Mouse (Mus musculus) 3T3-L1 (cell line): ENCODE results near the gene 3110040M04Rik.
"Not testable (repeated sequence)": the region's sequence is repeated elsewhere in the genome, so short reads cannot be mapped to it uniquely, and the experiment has no call there.

Source experiments
- DNase-seq: peaks from one replicate; pipeline ENCODE4 v3.0.0-alpha.2; 2015; ENCODE audit warnings: low read depth, low spot score

The 3110040M04Rik gene

GRCm38 (mm10) chr1:151192739-151193138 lies 11.2 kb upstream of the 3110040M04Rik start:
- DNase-seq: not testable (repeated sequence)

GRCm38 (mm10) chr1:151195986-151196385 lies 7.9 kb upstream of the 3110040M04Rik start:
- DNase-seq: not testable (repeated sequence)

GRCm38 (mm10) chr1:151196690-151197089 lies 7.2 kb upstream of the 3110040M04Rik start:
- not testable (repeated sequence) for DNase-seq

GRCm38 (mm10) chr1:151198120-151198519 lies 5.8 kb upstream of the 3110040M04Rik start, which contains the start of gene Gm47995:
Gene Gm47995, plus strand, starts transcription at chr1:151198448.
- DNase-seq: not testable (repeated sequence)

- not testable (repeated sequence) for DNase-seq
Measured at GRCm38 (mm10) chr1:151200620-151201019, 3.3 kb upstream of the 3110040M04Rik start.

GRCm38 (mm10) chr1:151202771-151203170 lies 1.1 kb upstream of the 3110040M04Rik start:
- DNase-seq: not testable (repeated sequence)

GRCm38 (mm10) chr1:151208493-151208892 lies 4.6 kb downstream of the 3110040M04Rik start:
- not testable (repeated sequence) for DNase-seq

- DNase-seq: not testable (repeated sequence)
Measured at GRCm38 (mm10) chr1:151208944-151209343, 5.0 kb downstream of the 3110040M04Rik start.

- not testable (repeated sequence) for DNase-seq
Measured at GRCm38 (mm10) chr1:151209824-151210355, 6.0 kb downstream of the 3110040M04Rik start, which contains the start of gene Gm47996. Gene Gm47996, plus strand, starts transcription at chr1:151210131.

GRCm38 (mm10) chr1:151211666-151212065 lies 7.7 kb downstream of the 3110040M04Rik start:
- DNase-seq: not testable (repeated sequence)

GRCm38 (mm10) chr1:151214862-151215261 lies 10.9 kb downstream of the 3110040M04Rik start:
- DNase-seq: no peak

- DNase-seq: no peak
Measured at GRCm38 (mm10) chr1:151215985-151216384, 12.1 kb downstream of the 3110040M04Rik start.

GRCm38 (mm10) chr1:151216417-151216816 lies 12.5 kb downstream of the 3110040M04Rik start:
- no peak for DNase-seq

- no peak for DNase-seq
Measured at GRCm38 (mm10) chr1:151219045-151219444, 15.1 kb downstream of the 3110040M04Rik start.

GRCm38 (mm10) chr1:151220098-151220497 lies 16.2 kb downstream of the 3110040M04Rik start:
- no peak for DNase-seq

- no peak for DNase-seq
Measured at GRCm38 (mm10) chr1:151222561-151223267, 18.8 kb downstream of the 3110040M04Rik start.

GRCm38 (mm10) chr1:151223377-151223776 lies 19.5 kb downstream of the 3110040M04Rik start:
- DNase-seq: no peak

GRCm38 (mm10) chr1:151224536-151224935 lies 20.6 kb downstream of the 3110040M04Rik start:
- no peak for DNase-seq

- DNase-seq: no peak
Measured at GRCm38 (mm10) chr1:151227506-151227905, 23.6 kb downstream of the 3110040M04Rik start.

GRCm38 (mm10) chr1:151228320-151228989 lies 24.5 kb downstream of the 3110040M04Rik start:
- no peak for DNase-seq

- no peak for DNase-seq
Measured at GRCm38 (mm10) chr1:151232346-151232745, 28.4 kb downstream of the 3110040M04Rik start.

GRCm38 (mm10) chr1:151233756-151234155 lies 29.8 kb downstream of the 3110040M04Rik start:
- DNase-seq: no peak
